Mouse (Mus musculus) layer of hippocampus, postnatal 10 days (tissue): Measurements from ENCODE around the gene 1700003E16Rik. TPM values are rescaled to one million over a fixed set of nuclear protein-coding genes. Genes with fewer than 3 reads are reported as not detected.

Experiments used
- DNase-seq, 2 experiments: peaks; one replicate each; pipeline ENCODE4 v3.0.0; 2021; ENCODE audit warnings: low spot score in 2 of 2
- total RNA-seq, 2 experiments: library from RNA; stranded (reverse); gene quantifications; 2 replicates each; pipeline ENCODE4 v1.2.3; 2021

Gene 1700003E16Rik
- total RNA-seq, 2 experiments from 2014 or later = 20.6 to 22.1 TPM

DNA sequence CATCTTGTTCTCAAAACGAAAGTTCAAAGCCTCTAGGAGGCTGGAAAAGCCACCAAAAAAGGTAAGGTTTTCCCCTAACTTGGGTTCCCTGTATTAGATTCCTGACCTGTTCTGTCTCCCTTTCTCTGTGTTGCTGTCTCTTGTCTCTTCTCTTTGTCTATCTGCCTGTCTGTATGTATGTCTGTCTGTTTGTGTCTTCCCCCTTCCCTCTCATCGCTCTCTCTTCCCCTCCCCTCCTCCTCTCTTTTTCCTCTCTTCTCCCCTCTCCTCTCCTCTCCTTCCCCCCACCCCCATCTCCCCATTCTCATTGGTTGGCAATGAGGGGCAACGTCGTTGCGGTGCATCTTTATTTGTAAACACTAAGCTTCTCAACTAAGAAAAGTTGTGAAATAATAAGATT, 30.9 kb upstream of the 1700003E16Rik start, which contains the start of gene Ino80b:
TSS of gene Ino80b (minus strand) at position 101 of the 400 bp plus-strand sequence.
- no peak for DNase-seq

DNA sequence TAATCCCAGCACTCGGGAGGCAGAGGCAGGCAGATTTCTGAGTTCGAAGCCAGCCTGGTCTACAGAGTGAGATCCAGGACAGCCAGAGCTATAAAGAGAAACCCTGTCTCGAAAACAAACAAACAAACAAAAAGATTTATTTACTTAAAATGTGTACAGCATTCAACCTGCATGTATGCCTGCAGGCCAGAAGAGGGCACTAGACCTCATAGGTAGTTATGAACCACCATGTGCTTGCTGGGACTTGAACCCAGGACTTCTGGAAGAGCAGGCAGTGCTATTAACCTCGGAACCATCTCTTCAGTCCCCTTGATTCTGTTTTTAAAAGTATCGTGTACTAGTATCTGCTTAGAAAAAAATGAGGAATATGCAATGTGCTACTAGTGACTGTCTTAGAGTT, 28.8 kb upstream of the 1700003E16Rik start:
- DNase-seq = no peak

DNA sequence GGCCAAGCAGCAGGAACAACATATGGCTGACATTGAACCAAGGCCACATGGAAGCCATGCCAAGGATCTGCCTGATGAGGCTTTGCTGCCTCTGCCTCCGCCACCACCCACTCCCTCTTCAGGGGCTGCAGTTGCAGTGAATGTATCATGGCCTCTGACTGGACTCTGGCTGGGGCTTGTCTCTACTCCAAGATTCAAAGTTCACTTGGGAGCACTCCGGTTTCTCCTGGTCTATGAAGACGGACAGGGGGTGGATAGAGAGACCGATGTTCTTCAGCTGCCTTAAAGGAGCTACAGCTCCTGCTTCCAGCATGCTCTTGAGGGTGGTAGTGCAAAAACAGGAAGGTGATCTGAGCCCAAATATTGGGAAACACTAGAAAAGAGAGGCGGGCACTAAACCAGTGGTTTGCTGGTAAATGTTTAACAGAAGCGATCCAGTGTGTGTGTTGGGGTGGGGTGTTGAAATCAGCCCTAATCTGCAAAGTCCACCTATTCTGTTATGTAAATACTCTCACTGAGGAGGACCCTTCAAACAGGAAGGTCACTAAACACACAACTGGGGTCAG, 24.7 kb upstream of the 1700003E16Rik start:
- DNase-seq = peak in 1 of 2 experiments; percentile 8

DNA sequence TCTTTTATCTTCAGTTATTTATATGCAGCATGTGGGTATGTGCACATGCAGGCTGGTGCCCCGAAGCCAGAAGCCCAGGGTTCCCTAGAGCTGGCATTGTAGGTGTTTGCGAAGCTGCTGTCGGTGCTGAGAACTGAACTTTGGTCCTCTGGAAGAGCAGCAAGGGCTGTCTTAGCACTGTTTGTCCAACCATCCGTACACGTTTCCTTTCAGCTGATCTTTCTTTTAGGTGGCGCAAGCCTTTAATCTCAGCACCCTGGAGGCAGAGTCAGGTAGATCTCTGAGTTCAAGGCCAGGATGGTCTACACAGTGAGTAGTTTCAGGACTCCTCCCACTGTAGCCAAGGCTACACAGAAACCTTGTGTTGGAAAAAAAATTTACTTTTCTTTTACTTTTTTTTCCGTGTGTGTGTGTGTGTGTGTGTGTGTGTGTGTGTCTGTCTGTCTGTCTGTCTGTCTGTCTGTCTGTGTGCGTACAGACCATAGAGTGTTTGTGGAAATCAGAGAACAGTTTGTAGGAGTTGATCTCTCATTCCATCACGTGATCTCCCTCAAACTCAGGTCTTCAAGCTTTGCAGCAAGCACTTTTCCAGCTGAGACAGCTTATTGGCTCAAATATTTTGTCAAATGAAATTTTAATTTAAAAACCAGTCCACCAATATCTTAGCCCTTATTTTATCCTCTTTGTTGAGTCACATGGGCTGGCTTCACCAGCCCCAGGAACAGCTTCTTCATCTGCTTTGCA, 23.9 kb upstream of the 1700003E16Rik start:
- no peak for DNase-seq

DNA sequence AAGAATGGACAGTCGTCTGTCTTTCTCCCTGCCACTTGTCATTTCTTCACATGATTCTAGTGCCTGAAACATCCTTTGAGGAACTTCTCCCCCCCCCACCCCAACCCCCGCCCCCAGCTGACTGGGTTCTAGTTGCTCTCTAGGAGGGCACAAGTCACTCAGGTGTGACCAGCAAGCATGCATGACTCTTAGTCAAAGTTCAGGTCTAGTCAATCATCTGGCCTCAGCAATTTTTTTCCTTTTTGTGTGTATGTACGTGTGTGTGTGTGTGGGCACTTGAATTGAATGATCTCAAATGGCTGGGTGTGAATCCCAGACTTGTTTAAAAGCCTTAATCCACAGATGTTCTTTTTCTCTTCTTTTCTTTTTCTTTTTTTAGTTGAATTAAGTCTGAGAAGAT, 22.0 kb upstream of the 1700003E16Rik start:
- DNase-seq = no peak

DNA sequence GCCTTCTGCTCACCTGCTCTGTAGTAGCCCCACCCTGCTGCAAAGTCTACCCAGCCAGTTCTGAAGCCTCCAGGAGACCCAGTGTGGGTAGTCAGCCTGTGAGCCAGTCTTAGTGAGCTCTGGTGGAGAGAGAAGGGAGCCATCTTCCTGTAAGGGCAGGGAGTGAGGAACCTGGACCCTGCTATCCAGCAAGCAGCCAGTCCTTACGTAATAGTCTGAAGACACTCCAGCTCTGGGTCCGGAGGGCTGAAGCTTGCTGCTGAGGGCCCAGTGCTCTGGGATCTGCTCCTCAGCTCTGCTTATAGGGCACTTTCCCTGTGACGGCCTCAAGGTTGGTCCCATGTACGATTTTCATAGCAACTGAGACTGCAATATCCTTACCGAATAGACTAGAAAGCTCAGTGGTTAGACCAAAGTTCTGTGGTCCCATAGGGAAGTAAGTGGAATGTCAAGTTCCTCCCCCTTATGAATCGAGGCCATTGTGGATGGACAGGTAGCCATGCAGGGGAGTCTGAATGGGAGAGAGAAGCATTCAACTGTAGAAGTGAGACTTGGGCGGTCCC, 21.2 kb upstream of the 1700003E16Rik start, which contains the start of gene Rtkn:
TSS of gene Rtkn (plus strand) at position 513 of the 563 bp plus-strand sequence.
- no peak for DNase-seq

DNA sequence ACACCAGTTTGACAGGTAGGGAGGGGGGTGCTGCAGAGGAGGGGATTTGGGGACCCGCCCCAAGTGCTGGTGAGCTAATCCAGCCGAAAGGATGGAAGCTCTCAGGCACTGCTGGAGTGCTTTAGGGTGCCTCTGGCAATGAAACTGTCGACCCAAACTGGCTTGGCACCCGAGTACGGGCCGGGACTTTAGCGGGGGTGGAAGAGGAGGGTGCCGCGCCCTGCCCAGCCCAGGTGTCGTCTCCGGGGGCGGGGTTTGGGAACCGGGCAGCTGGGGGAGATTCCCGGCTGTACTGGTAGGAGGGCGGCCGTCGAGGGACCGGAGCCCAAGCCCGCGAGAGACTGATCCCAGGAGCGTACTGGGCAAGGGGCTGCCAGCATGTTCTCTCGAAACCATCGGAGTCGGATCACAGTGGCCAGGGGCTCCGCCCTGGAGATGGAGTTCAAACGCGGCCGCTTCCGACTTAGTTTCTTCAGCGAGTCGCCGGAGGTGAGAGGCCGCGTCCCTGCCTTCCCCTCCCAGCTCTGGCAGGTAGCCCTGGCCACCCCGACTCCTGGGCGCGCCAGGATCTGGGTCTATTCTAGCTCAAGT, 20.5 kb upstream of the 1700003E16Rik start:
- DNase-seq = no peak

DNA sequence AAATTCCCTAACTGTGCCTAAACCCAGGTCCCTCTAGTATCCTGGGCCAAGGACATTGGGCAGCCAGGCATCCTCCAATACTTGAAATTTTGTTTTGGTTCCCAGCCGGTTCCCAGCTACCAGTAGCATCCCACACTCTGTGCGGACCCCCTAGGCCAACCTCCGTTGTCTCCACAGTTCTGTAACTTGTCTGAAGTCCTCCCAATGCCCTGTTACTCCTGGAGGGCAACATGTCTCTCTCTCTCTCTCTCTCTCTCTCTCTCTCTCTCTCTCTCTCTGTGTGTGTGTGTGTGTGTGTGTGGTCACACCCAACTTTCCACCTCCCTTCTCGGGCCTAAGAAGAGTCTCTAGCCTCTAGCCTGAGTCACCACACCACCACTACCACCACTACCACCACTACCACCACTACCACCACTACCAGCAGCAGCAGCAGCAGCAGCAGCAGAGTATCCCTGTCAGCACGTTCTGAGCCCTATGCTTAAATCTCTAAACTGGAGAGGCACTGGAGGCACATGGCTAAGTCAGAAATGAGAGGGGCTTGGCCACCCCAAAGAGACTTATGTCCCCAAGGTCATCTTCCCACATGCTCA, 19.8 kb upstream of the 1700003E16Rik start:
- DNase-seq = no peak

DNA sequence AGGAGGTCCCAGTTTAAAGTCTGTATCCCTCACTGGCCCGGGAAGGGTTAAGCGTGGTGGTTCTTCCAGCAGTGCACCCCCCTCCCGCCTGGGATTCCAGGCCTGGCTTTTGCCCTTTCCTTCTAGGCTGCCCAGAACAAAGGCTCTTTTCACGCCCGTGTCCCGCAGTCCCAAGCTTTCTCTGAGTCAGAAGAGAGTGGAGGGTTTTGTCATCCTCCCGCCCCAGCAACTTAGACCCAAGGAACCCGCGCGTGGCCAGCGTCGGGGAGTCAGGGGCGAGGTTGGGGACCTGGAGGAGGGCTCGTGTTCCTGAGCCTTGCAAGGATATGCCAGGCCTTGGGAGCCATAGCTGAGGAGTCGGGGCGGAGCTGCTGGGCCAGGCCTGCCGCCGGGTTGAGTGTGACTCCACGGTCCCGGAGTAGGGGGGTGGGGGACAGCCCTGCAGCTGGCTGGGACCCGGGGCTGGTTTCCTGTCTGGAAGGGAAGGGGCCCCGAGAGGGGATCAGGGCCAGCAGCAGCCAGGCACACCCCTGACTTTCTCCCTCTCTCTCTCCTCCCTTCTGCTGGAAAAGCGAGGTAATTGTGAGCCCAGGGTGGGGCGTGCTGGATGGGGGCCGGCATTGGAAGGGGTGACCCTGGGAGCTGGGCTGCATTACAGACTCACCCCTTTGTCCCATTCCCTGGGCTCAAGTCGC, 19.2 kb upstream of the 1700003E16Rik start:
- DNase-seq = peak in 1 of 2 experiments; percentile 53

DNA sequence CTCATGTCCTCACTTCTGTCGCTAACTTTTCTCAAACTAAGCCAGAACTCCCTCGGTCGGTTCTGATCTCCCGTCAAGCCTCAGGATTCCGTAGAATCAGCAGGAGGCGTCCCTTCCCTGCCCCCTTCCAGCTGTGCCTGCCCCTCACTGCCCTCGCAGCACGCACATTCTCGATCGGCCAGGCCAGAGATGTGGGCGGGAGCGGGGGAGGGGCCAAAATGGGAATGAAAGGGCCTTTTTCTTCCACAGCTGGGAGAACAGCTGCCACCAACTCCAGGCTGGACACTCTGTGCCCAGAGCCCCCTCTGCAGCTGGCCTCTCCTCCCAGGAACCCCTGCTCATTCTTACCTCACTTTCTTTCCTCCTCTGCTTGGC, 18.6 kb upstream of the 1700003E16Rik start:
- DNase-seq = peak; percentile 68 to 73

DNA sequence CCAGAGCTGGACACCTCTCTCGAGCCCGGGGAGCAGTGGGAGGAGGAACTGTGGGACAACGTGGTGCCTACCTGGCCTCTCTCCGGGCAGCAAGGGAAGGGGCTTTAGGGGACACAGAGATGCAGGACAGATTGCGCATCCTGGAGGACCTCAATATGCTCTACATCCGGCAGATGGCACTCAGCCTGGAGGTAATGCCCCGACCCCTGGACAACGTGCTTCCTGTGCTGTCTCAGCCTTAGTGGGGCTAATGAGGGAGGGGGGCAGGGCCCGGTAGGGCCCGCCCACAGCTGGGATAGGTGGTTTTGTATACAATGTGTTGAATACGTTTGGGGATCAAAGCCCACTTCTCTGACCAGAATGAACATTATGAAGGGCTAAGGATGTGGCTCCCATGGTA, 18.1 kb upstream of the 1700003E16Rik start:
- no peak for DNase-seq

DNA sequence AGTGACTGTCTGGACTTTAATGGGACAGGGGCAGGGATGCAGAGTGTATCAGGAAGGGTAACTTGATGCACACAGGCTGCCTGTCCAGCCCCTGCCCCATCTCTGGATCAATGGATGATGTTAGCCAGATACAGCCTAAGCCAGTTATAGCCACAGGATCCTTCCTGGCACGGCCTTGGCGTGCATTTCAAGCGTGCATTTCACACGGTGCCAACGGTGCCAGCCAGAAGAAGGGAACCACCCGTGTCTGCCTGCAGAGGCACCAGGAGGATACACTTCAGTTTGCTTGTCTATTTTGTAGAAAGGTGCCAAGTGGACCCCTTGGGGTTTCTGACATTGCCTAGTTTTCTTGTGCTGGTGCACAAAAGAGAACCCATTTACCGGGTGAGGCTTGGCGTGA, 16.2 kb upstream of the 1700003E16Rik start:
- DNase-seq = no peak

DNA sequence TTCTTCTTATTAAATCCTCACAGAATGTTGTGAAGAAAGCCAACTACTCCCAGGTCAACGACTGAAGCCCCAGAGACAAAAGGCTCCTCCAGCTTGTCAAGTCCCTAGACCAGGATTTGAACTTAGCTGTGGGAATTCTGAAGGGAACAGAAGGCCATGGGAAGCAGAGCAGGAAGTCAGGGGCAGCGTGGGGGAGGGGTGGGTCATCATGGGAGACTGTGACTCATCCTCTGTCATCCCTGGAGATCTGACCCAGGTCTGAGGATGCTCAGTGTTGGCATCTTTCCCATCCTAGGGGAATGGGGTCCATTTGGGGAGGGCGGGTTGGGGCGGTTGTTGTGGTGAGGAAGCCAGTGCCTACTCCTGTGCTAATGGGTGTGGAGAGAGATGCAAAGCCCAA, 14.6 kb upstream of the 1700003E16Rik start:
- DNase-seq = no peak

DNA sequence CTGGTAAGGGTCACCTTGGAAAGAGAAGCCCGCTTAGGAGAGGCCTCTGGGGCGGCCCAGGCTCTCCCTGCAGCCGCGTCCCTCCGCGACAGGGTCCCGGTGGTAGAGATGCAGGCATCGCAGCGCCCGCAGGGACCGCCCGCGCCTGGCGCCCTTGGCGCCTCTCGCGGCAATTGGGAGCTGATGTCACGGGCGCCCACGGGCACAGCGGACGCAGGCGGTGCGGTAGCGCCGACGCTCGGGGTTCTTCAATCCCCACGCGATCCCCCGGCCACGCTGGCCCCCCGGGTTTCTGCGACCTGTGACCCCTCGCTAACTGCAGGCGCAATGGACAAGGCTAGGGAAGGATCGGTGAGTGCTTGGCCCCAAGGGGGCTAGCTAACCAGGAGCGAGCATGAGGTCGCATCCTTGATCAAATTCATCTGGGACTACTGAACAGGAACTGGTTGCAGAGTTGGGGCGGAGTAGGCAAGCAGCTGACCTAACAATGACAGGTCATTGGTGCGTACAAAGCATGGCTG, 13.9 kb upstream of the 1700003E16Rik start:
- peak; percentile 61 to 70 for DNase-seq

DNA sequence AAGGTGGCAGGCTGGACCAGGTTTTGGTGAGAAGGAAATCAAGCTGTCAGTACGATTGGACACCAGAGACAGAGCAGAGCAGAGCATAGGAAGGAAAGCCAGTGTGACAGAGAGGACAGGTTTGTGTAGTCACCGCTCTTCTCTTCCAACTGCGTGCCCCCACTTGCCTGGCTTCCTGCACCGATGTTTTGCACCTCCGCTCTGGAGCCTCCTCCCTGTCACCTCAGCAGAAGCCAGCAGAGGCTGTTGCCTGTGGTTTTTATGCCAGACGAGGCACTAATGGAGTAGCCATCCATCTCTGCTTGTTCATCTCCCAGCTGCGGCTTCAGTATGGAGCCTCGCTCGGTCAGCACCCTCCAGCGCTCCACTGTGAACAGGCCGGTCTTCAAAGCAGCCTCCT, 13.3 kb upstream of the 1700003E16Rik start:
- DNase-seq = no peak

DNA sequence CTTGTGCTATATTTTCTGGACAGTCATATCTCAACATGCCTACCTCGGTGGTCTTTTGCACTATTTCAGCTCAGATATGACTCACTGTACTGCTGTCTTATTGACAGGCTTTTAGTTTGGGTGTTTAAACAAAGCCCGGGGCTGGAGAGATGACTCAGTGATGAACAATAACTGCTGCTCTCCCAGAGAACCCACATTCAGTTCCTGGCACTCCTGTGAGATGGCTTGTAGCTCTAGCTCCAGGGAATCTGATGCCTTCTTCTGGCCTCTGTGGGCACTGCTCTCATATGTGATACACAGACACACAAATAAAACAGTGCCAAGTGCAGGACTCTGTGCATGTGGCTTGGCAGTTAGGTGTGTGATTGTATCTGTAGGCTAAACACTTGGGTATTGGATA, 11.0 kb upstream of the 1700003E16Rik start:
- DNase-seq = no peak

DNA sequence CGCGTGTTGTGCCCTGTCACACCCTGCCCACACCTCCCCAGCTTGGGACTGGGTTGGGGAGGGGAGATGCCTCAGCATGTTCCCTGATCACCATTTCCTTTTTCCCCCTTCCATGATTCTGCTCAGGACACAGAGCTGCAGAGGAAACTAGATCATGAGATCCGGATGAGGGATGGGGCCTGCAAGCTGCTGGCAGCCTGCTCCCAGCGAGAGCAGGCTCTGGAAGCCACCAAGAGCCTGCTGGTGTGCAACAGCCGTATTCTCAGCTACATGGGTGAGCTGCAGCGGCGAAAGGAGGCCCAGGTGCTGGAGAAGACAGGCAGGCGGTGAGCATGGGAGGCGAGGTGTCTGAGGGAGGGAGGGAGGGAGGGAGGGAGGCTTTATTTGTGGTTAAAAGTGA, 10.4 kb upstream of the 1700003E16Rik start:
- DNase-seq = no peak

DNA sequence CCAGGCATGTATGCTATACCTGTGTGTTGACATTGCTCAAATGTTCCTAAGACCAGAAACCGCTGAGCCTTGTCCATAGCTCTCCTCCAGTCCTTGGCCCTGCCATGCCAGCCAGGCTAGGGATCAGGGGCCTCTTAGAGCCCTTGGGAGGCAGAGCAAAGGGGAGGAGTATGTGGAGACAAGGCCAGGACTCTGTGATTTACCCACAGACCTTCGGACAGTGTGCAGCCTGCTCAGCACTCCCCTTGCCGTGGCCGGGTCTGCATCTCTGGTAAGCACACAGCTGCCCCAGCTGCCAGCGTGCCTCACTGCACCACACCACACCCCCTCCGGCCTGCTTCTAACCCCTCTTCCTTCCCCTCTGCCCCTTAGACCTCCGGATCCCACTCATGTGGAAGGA, 8.9 kb upstream of the 1700003E16Rik start:
- DNase-seq = no peak

DNA sequence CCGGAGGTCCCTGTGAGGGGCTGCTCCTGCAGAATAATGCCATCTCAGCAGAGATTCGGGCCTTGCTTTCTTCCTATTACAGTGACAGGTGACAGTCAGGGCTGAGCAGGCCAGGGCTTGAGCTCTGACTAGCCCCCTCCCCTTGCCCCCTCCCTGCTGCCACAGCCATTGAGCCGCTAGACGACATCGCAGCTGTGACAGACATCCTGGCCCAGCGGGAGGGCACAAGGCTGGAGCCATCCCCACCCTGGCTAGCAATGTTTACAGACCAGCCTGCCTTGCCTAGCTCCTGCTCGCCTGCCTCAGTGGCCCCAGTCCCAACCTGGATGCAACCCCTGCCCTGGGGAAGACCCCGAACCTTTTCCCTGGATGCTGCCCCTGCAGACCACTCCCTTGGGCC, 4.5 kb upstream of the 1700003E16Rik start:
- DNase-seq = no peak

DNA sequence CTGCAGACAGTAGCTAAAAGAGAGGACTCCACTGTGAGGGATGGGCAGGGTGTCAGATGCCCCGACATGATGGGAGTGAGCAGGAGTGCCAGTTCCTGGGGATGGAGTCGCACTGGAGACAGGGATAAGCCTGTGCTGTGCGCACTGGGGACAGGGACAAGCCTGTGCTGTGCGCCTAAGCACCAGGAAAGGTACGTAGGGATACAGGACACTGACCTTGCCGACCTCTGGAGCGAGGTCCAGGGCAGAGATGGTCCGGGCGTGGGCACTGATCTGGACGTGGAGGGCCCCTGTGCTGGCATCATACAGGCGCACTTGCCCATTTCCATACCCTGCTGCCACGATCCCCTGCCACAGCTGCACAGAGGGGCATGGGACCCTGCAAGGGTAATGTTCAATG, 3.2 kb upstream of the 1700003E16Rik start:
- DNase-seq = no peak

DNA sequence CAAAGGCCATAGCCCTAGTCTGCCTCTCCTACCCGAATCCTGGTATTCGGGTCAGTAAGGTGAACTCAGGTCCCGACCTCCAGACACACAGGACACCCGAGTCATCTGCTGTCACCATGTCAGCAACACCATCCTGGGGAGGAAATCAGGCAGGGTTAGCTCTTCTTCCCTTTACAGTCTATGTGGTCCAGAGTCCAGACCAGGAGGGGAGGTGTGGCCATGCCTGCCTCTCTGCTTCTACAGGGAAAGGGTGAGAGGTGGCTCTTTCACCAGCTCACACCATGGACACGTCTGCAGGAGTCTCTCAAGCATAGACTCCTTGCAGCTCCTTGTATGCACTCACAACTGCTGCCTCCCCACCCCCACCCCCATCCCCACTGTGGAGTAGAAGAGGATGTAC, 2.7 kb upstream of the 1700003E16Rik start:
- no peak for DNase-seq
